Mouse (Mus musculus) heart, embryonic 16.5 days (tissue): ENCODE measurements at regions not wholly inside any gene's neighbourhood (a gene's known extent, or its start where the extent isn't known, plus 50 kb on each side); places are given as distances from the start of the nearest gene placed in this dataset.
A peak's percentile ranks its signal among the peaks of the same experiment; 100 is the strongest.

Source experiments
- ATAC-seq: fragments of 200-750 bp; cut with Nextera tagmentation; replicated peaks from 2 replicates; pipeline ENCODE4 v1.8.0; 2017; ENCODE audit warnings: moderate number of reproducible peaks; ENCODE audit not compliant: insufficient read depth, low FRiP score; ENCODE audit errors: extremely low read depth
- H3K27ac ChIP-seq: fragments of 300-500 bp; sonication (generic); 2 replicates; pipeline ENCODE4 v1.5.1; 2014; ENCODE audit warnings: mild to moderate bottlenecking, low read length, control low read depth, moderate library complexity
- H3K27me3 ChIP-seq: fragments of 300-500 bp; sonication (generic); 2 replicates; pipeline ENCODE4 v1.6.1; 2014; ENCODE audit warnings: low read length, mixed read lengths; ENCODE audit not compliant: control insufficient read depth, insufficient read depth
- H3K36me3 ChIP-seq: fragments of 300-500 bp; sonication (generic); 2 replicates; pipeline ENCODE4 v1.6.1; 2014; ENCODE audit not compliant: control insufficient read depth, insufficient read depth
- H3K4me1 ChIP-seq: fragments of 300-500 bp; sonication (generic); 2 replicates; pipeline ENCODE4 v1.6.1; 2014; ENCODE audit warnings: low read length, mixed read lengths; ENCODE audit not compliant: control insufficient read depth, insufficient read depth
- H3K4me2 ChIP-seq: fragments of 300-500 bp; sonication (generic); 2 replicates; pipeline ENCODE4 v1.6.1; 2014; ENCODE audit warnings: low read depth, mild to moderate bottlenecking, control low read depth, low read length
- H3K4me3 ChIP-seq: fragments of 300-500 bp; sonication (generic); 2 replicates; pipeline ENCODE4 v1.5.1; 2014; ENCODE audit warnings: mild to moderate bottlenecking, control low read depth, low read length
- H3K9ac ChIP-seq: fragments of 300-500 bp; sonication (generic); 2 replicates; pipeline ENCODE4 v1.6.1; 2014; ENCODE audit warnings: low read length, control low read depth
- H3K9me3 ChIP-seq: fragments of 300-500 bp; sonication (generic); replicated peaks from 2 replicates; pipeline ENCODE4 v1.6.1; 2016; ENCODE audit warnings: low read length; ENCODE audit not compliant: control insufficient read depth
- WGBS: fragments of 180-500 bp; shearing (Covaris S2); extraction: QIAGEN DNeasy Blood & Tissue Kit; methylation state at CpG from one replicate; pipeline ENCODE4 v1.1.7; 2014; 5-methylcytosine and 5-hydroxymethylcytosine counted together

DNA sequence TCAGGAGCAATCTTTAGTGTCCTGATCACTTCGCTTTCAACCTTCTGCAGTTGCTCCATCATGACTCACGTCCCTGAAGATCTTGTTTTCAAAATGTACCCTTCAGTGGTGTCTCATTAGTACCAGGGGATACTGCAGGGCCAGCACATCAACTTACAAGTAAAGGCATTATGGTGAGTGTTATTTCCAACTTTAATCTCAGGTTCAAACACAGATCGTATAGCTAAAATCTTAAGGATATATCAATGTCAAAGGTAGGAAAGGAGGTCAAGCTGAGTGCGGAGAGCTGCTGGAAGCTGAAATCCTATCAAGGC, 687.8 kb upstream of the Nrsn1 start:
- H3K4me1 ChIP-seq, result peaks cover 9% of the 10 kb centered on the region
- no peak overlapping the region for H3K9ac ChIP-seq
- no peak overlapping the region for H3K4me2 ChIP-seq
- H3K27me3 ChIP-seq, result no peaks in the 10 kb centered on the region
- no peaks in the 10 kb centered on the region for H3K36me3 ChIP-seq
- no peaks in the 10 kb centered on the region for H3K9me3 ChIP-seq
- H3K4me3 ChIP-seq, result no peak overlapping the region
- no peak for ATAC-seq
- H3K27ac ChIP-seq, result no peak overlapping the region
- 72% methylated on average over 4 of the region's 4 CpGs for WGBS

- no peak for ATAC-seq
- 44% methylated on average over 4 of the region's 4 CpGs for WGBS
- no peaks in the 10 kb centered on the region for H3K36me3 ChIP-seq
Observed at GRCm38 (mm10) chr13:25957451-25958152, 687.3 kb upstream of the Nrsn1 start.

DNA sequence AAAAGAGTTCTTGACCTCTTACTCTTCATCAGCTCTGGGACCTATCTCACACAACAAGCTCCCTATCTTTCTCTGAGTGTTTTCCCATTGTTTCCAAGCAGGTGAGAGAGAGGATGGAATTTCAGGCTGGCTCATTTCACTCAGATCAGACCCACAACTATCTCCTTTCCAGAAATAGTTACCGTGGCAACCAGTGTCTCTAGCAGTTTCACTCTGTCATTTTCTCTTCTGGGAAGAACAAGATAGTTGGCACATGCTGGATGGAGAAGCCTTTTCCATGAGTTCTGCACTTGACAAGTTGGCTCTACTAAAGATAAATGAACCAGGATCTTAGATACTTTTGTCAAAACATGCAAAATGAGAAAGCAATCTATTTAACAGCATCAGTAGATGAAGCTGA, 667.3 kb upstream of the Nrsn1 start:
- Histone ChIP-seq H3K9me3 (no peaks in the 10 kb centered on the region), H3K36me3 (no peaks in the 10 kb centered on the region), H3K4me2 (no peak overlapping the region), H3K4me1 (peaks cover 9% of the 10 kb centered on the region), H3K27ac (no peak overlapping the region), H3K27me3 (no peaks in the 10 kb centered on the region), H3K4me3 (no peak overlapping the region), H3K9ac (no peak overlapping the region)
- ATAC-seq, result no peak
- WGBS, result 40% methylated on average over 1 of the region's 1 CpGs

More at GRCm38 (mm10) chr13:25957451-25958152, 687.3 kb upstream of the Nrsn1 start:
- Histone ChIP-seq H3K9me3 (no peaks in the 10 kb centered on the region), H3K27ac (no peak overlapping the region), H3K4me2 (no peak overlapping the region), H3K27me3 (no peaks in the 10 kb centered on the region), H3K4me1 (peaks cover 9% of the 10 kb centered on the region), H3K4me3 (no peak overlapping the region), H3K9ac (no peak overlapping the region)

GRCm38 (mm10) chr13:25933783-25934182, 663.5 kb upstream of the Nrsn1 start:
- peaks cover 9% of the 10 kb centered on the region for H3K4me1 ChIP-seq
- H3K4me2 ChIP-seq, result no peak overlapping the region
- H3K9ac ChIP-seq, result no peak overlapping the region
- no peaks in the 10 kb centered on the region for H3K36me3 ChIP-seq
- H3K27me3 ChIP-seq, result no peaks in the 10 kb centered on the region
- H3K4me3 ChIP-seq, result no peak overlapping the region
- no peaks in the 10 kb centered on the region for H3K9me3 ChIP-seq
- ATAC-seq, result no peak
- peak overlapping the region; percentile 15 for H3K27ac ChIP-seq
- WGBS, result 22% methylated on average over 3 of the region's 3 CpGs

GRCm38 (mm10) chr13:25933246-25933645, 662.9 kb upstream of the Nrsn1 start:
- no peak for ATAC-seq
- WGBS, result 52% methylated on average over 3 of the region's 3 CpGs

DNA sequence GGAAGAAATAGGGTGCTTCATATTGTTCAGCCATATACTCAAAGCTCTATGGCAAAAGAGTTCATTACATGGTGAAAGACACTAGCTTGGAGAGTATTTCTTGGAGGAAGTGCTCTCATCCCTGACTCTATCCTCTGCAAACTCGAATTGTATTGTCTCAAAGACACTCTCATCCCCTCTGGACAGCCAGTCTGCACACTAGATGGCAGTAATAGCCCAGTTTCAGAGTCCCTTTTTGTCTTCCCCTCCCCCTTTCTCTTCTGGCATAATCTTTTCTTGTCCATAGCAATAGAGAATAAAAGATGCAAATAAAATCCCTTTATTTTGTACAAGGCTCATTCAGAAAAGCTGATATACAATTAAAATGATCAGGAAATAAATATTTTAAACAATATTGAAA, 662.5 kb upstream of the Nrsn1 start:
- Histone ChIP-seq H3K4me3 (no peak overlapping the region), H3K9ac (no peak overlapping the region), H3K36me3 (no peaks in the 10 kb centered on the region), H3K27me3 (no peaks in the 10 kb centered on the region), H3K27ac (no peak overlapping the region), H3K4me1 (peaks cover 9% of the 10 kb centered on the region), H3K9me3 (no peaks in the 10 kb centered on the region), H3K4me2 (no peak overlapping the region)
- peak; percentile 65 for ATAC-seq
- WGBS, result 0% methylated on average over 1 of the region's 1 CpGs

More at GRCm38 (mm10) chr13:25933246-25933645, 662.9 kb upstream of the Nrsn1 start:
- H3K27ac ChIP-seq, result peak overlapping the region; percentile 15
- H3K4me1 ChIP-seq, result peaks cover 9% of the 10 kb centered on the region
- no peaks in the 10 kb centered on the region for H3K27me3 ChIP-seq
- no peak overlapping the region for H3K4me3 ChIP-seq
- no peaks in the 10 kb centered on the region for H3K36me3 ChIP-seq
- no peak overlapping the region for H3K4me2 ChIP-seq
- H3K9me3 ChIP-seq, result no peaks in the 10 kb centered on the region
- H3K9ac ChIP-seq, result no peak overlapping the region

DNA sequence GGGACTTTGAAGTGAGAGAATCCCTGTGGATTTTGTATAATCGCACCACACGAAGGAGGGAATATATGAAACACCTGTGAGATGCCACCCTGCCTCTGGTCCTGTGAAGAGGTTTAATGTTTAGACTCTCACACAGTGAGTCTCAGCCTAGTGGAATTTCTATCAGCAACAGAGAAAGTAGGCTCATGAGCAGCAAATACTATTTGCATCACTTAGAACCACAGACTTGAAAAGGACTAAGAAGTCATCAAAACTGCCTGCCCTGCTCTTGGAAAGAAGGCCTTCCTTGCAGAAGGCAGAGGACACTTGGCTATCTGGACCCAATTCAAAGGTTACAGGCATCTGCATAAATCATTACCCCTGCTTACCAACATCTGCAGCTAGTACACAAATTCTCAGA, 662.1 kb upstream of the Nrsn1 start:
- WGBS, result 87% methylated on average over 2 of the region's 2 CpGs
- Histone ChIP-seq H3K4me3 (no peak overlapping the region), H3K4me2 (no peak overlapping the region), H3K4me1 (peaks cover 9% of the 10 kb centered on the region), H3K9me3 (no peaks in the 10 kb centered on the region), H3K36me3 (no peaks in the 10 kb centered on the region), H3K9ac (no peak overlapping the region), H3K27ac (no peak overlapping the region), H3K27me3 (no peaks in the 10 kb centered on the region)
- ATAC-seq, result no peak

DNA sequence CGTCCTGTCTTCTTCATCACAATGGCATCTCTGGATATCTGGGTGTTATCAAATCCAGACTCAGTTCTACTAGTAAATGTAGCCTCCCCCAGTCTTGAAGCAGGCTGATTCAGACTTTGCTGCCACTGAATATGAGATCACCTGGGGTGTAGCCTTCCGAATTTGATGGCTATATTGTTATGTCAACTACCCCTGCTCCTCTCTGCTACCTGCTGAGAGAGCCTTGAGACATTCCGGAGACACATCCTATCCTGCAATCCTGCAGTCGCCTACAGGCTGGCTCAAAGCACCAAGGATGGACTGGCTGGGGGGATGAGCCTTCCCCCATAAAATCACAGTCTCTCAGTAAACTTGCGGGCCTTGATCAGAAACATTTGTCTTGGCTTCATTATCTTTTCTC, 655.4 kb upstream of the Nrsn1 start:
- no peak overlapping the region for H3K4me2 ChIP-seq
- no peak overlapping the region for H3K27ac ChIP-seq
- no peak for ATAC-seq

GRCm38 (mm10) chr13:25899871-25900270, 629.6 kb upstream of the Nrsn1 start:
- H3K27ac ChIP-seq, result no peak overlapping the region
- H3K4me1 ChIP-seq, result no peaks in the 10 kb centered on the region
- ATAC-seq, result no peak
- 89% methylated on average over 5 of the region's 5 CpGs for WGBS
- no peak overlapping the region for H3K4me3 ChIP-seq
- no peaks in the 10 kb centered on the region for H3K36me3 ChIP-seq
- no peaks in the 10 kb centered on the region for H3K9me3 ChIP-seq
- no peak overlapping the region for H3K4me2 ChIP-seq
- no peaks in the 10 kb centered on the region for H3K27me3 ChIP-seq
- H3K9ac ChIP-seq, result no peak overlapping the region

More for the DNA sequence above, 655.4 kb upstream of the Nrsn1 start:
- H3K4me3 ChIP-seq, result no peak overlapping the region
- no peak overlapping the region for H3K9ac ChIP-seq
- WGBS, result 85% methylated on average over 5 of the region's 5 CpGs
- no peaks in the 10 kb centered on the region for H3K27me3 ChIP-seq
- no peaks in the 10 kb centered on the region for H3K9me3 ChIP-seq
- peaks cover 8% of the 10 kb centered on the region; the same call in 1 of the 2 replicates for H3K4me1 ChIP-seq
- H3K36me3 ChIP-seq, result no peaks in the 10 kb centered on the region
